Mouse (Mus musculus): Measurements from ENCODE around the gene Ahsa1. TPM values are rescaled to one million over a fixed set of nuclear protein-coding genes. Genes with fewer than 3 reads are reported as not detected.
"Not testable (repeated sequence)": the region's sequence is repeated elsewhere in the genome, so short reads cannot be mapped to it uniquely, and the experiment has no call there.

Ahsa1 gene
- total RNA-seq (2015; ENCODE audit: low replicate concordance), result 17.9 and 19.2 TPM in 2 replicates
- total RNA-seq (2017; ENCODE audit: low replicate concordance), result 53.0 and 74.6 TPM in 2 replicates

- peak; percentile 96 for ATAC-seq (replicated peaks; ENCODE audit: low FRiP score, poor library complexity, severe bottlenecking)
Measured at GRCm38 (mm10) chr12:87266108-87266826, at the start of gene Ahsa1, which contains the start of gene Vipas39. TSS of gene Ahsa1 (plus strand) at chr12:87266479. TSS of gene Vipas39 (minus strand) at chr12:87266256.

GRCm38 (mm10) chr12:87217596-87217995 lies 48.7 kb upstream of the Ahsa1 start:
- ATAC-seq (replicated peaks; ENCODE audit: low FRiP score, poor library complexity, severe bottlenecking), result no peak

GRCm38 (mm10) chr12:87219362-87219761 lies 46.9 kb upstream of the Ahsa1 start:
- no peak for ATAC-seq (replicated peaks; ENCODE audit: low FRiP score, poor library complexity, severe bottlenecking)

- ATAC-seq (replicated peaks; ENCODE audit: low FRiP score, poor library complexity, severe bottlenecking), result no peak
Measured at GRCm38 (mm10) chr12:87224950-87225349, 41.3 kb upstream of the Ahsa1 start.

- no peak for ATAC-seq (replicated peaks; ENCODE audit: low FRiP score, poor library complexity, severe bottlenecking)
Measured at GRCm38 (mm10) chr12:87226801-87227200, 39.5 kb upstream of the Ahsa1 start.

GRCm38 (mm10) chr12:87229633-87230032 lies 36.6 kb upstream of the Ahsa1 start:
- ATAC-seq (replicated peaks; ENCODE audit: low FRiP score, poor library complexity, severe bottlenecking), result no peak

GRCm38 (mm10) chr12:87230379-87230895 lies 35.8 kb upstream of the Ahsa1 start:
- no peak for ATAC-seq (replicated peaks; ENCODE audit: low FRiP score, poor library complexity, severe bottlenecking)

GRCm38 (mm10) chr12:87236882-87237483 lies 29.3 kb upstream of the Ahsa1 start:
- no peak for ATAC-seq (replicated peaks; ENCODE audit: low FRiP score, poor library complexity, severe bottlenecking)

- no peak for ATAC-seq (replicated peaks; ENCODE audit: low FRiP score, poor library complexity, severe bottlenecking)
Measured at GRCm38 (mm10) chr12:87238632-87239031, 27.6 kb upstream of the Ahsa1 start, which contains the start of gene Noxred1. TSS of gene Noxred1 (minus strand) at chr12:87238732.

- ATAC-seq (replicated peaks; ENCODE audit: low FRiP score, poor library complexity, severe bottlenecking), result no peak
Measured at GRCm38 (mm10) chr12:87250161-87250560, 16.1 kb upstream of the Ahsa1 start.

GRCm38 (mm10) chr12:87253878-87254277 lies 12.4 kb upstream of the Ahsa1 start:
- ATAC-seq (replicated peaks; ENCODE audit: low FRiP score, poor library complexity, severe bottlenecking), result no peak

GRCm38 (mm10) chr12:87256629-87257028 lies 9.7 kb upstream of the Ahsa1 start:
- ATAC-seq (replicated peaks; ENCODE audit: low FRiP score, poor library complexity, severe bottlenecking), result no peak

- ATAC-seq (replicated peaks; ENCODE audit: low FRiP score, poor library complexity, severe bottlenecking), result no peak
Measured at GRCm38 (mm10) chr12:87260562-87260961, 5.7 kb upstream of the Ahsa1 start.

- ATAC-seq (replicated peaks; ENCODE audit: low FRiP score, poor library complexity, severe bottlenecking), result no peak
Measured at GRCm38 (mm10) chr12:87265444-87265843, 835 bp upstream of the Ahsa1 start.

- ATAC-seq (replicated peaks; ENCODE audit: low FRiP score, poor library complexity, severe bottlenecking), result 0 out of 2 replicates have a peak, but pooled peaks have one; percentile 3
Measured at GRCm38 (mm10) chr12:87266827-87267603, 736 bp downstream of the Ahsa1 start.

- no peak for ATAC-seq (replicated peaks; ENCODE audit: low FRiP score, poor library complexity, severe bottlenecking)
Measured at GRCm38 (mm10) chr12:87267682-87268081, 1.4 kb downstream of the Ahsa1 start.

GRCm38 (mm10) chr12:87274853-87275831 lies 8.9 kb downstream of the Ahsa1 start:
- ATAC-seq (replicated peaks; ENCODE audit: low FRiP score, poor library complexity, severe bottlenecking), result peak; percentile 59; the same call in 1 of the 2 replicates

GRCm38 (mm10) chr12:87277251-87277650 lies 11.0 kb downstream of the Ahsa1 start:
- ATAC-seq (replicated peaks; ENCODE audit: low FRiP score, poor library complexity, severe bottlenecking), result not testable (repeated sequence)

Data from erythroblast, adult 5-6 weeks (primary cell).